Mouse (Mus musculus) heart, adult 2 months (tissue): ENCODE data around the gene Lpar1.

Experiments
- CTCF ChIP-seq: fragments of 200-600 bp; IDR thresholded peaks from 2 replicates; pipeline ENCODE4 v1.8.1; 2022; ENCODE audit warnings: antibody characterized with exemption, mild to moderate bottlenecking, moderate library complexity
- POLR2A ChIP-seq: fragments of 200-500 bp; IDR thresholded peaks from 2 replicates; pipeline ENCODE4 v1.6.1; 2011; ENCODE audit warnings: mild to moderate bottlenecking, low read depth, low read length, control low read depth; ENCODE audit not compliant: insufficient read depth

DNA sequence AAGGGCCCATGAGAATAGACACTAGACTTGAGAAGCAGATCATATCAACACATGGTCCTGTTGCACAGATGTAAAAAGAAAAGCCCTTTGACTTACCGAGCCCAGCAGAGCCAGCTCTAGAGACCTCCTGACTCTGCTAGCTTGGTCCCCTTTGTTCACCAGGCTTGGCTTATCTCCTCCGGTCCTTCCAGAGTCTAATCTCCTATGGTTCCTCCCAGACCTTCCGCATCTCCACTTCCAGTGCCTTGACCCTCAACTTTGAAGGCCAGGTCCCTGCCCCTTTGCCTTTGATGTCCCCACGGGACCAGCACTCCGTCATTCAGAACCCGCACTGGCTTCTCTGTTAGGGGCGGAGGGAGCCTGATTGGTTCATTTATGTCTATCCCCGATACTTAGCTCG lies 6.0 kb downstream of the Lpar1 start:
- no peak for TF ChIP-seq CTCF
- TF ChIP-seq POLR2A, result no peak
